Mouse (Mus musculus) ES-Bruce4 (cell line): ENCODE measurements around the gene Pax6. TPM values are rescaled to one million over a fixed set of nuclear protein-coding genes. Genes with fewer than 3 reads are reported as not detected.

Experiments used
- H3K27ac ChIP-seq: 2 replicates; pipeline ENCODE4 v1.5.1; 2012; ENCODE audit warnings: low read length, inconsistent platforms; ENCODE audit not compliant: insufficient read depth
- H3K27me3 ChIP-seq: 2 replicates; pipeline ENCODE4 v1.6.1; 2012; ENCODE audit warnings: mild to moderate bottlenecking, low read length, inconsistent platforms; ENCODE audit not compliant: control insufficient read depth, poor library complexity, insufficient read depth, severe bottlenecking
- H3K36me3 ChIP-seq: 2 replicates; pipeline ENCODE4 v1.6.1; 2012; ENCODE audit warnings: inconsistent platforms, mild to moderate bottlenecking, low read length, moderate library complexity; ENCODE audit not compliant: control insufficient read depth, poor library complexity, insufficient read depth, severe bottlenecking
- H3K4me1 ChIP-seq: one replicate; pipeline ENCODE4 v1.8.1; 2011; ENCODE audit warnings: low read length; ENCODE audit not compliant: control insufficient read depth, insufficient read depth
- H3K4me3 ChIP-seq: 2 replicates; pipeline ENCODE4 v1.5.1; 2011; ENCODE audit warnings: low read depth, mild to moderate bottlenecking, low read length
- H3K9ac ChIP-seq: 2 replicates; pipeline ENCODE4 v1.6.1; 2012; ENCODE audit warnings: low read depth, mild to moderate bottlenecking, inconsistent platforms; ENCODE audit not compliant: poor library complexity, severe bottlenecking
- H3K9me3 ChIP-seq: replicated peaks from 2 replicates; pipeline ENCODE4 v1.6.1; 2012; ENCODE audit warnings: mild to moderate bottlenecking, low read length, inconsistent platforms; ENCODE audit not compliant: control insufficient read depth, poor library complexity, insufficient read depth, severe bottlenecking
- CTCF ChIP-seq: IDR thresholded peaks from one replicate; pipeline ENCODE4 v1.8.1; 2011; ENCODE audit warnings: low read depth, low read length
- EP300 ChIP-seq: IDR thresholded peaks from 2 replicates; pipeline ENCODE4 v1.6.1; 2011; ENCODE audit warnings: low read depth, low read length; ENCODE audit not compliant: insufficient read depth
- POLR2A ChIP-seq: IDR thresholded peaks from one replicate; pipeline ENCODE4 v1.8.1; 2011; ENCODE audit warnings: low read length; ENCODE audit not compliant: insufficient read depth
- polyA plus RNA-seq: library from polyadenylated mRNA; stranded (reverse); fragments of >200 nt; gene quantifications from 2 replicates; pipeline ENCODE4 v1.2.4, GENCODE M21; 2011; ENCODE audit warnings: low read depth; ENCODE audit not compliant: missing spikeins, insufficient read depth, insufficient read length

Gene Pax6
- polyA plus RNA-seq, 1 experiment: 2.5 TPM

GRCm38 (mm10) chr2:105673631-105674060 is 4.9 kb downstream of the Pax6 start:
- peaks cover 42% of the 10 kb centered on the region for H3K27me3 ChIP-seq
- H3K9me3 ChIP-seq: no peaks in the 10 kb centered on the region
- H3K9ac ChIP-seq: no peak overlapping the region
- TF ChIP-seq POLR2A: no peak
- no peak for TF ChIP-seq EP300
- no peak for TF ChIP-seq CTCF
- peaks cover 3% of the 10 kb centered on the region for H3K4me1 ChIP-seq
- no peak overlapping the region for H3K27ac ChIP-seq
- no peak overlapping the region for H3K4me3 ChIP-seq
- H3K36me3 ChIP-seq: no peaks in the 10 kb centered on the region

DNA sequence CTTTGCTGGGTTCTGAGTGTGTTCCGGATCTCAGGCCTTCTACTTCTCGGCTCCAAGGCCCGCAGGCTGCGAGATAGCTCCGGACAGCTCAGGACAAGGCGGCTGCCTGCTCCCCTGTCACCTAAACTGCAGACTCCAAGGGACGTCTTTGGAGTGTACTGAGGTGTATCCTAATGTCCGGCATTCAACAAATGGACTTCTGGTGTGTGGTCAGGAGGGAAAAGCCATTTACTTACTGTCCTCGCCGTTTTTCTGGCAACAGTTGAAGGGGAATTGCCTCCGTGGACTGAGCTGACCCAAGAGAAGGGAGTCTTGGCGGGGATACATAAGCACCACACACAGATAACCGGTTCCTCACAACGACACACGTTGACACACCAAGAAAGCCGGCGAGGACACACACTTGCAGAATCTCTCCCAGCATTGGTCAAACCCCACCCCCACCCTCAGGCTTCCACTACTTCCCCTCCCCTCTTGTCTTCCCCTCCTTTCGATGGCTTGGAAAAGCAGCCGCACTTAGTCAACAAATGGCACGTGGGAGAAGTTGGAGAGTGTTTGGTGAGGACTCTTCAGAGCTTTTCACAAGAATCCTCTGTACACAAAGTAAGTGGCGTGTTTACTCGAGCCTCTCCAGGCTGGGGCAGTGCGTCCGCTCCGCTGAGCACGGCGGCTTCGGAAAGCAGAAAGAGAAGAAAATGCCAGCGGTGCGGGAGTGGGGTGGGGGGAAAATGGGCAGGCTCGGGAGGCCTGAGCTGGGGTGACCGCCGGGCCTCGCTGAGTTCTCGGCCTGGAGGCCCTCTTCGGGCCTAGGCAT is 5.6 kb downstream of the Pax6 start:
- no peak for TF ChIP-seq EP300
- no peak for TF ChIP-seq CTCF
- no peaks in the 10 kb centered on the region for H3K36me3 ChIP-seq
- H3K27me3 ChIP-seq: peaks cover 43% of the 10 kb centered on the region
- peaks cover 3% of the 10 kb centered on the region for H3K4me1 ChIP-seq
- no peaks in the 10 kb centered on the region for H3K9me3 ChIP-seq
- peak overlapping the region; percentile 35 for H3K9ac ChIP-seq
- peak overlapping the region; percentile 51 for H3K4me3 ChIP-seq
- no peak overlapping the region for H3K27ac ChIP-seq

- Histone ChIP-seq H3K4me1 (no peaks in the 10 kb centered on the region), H3K9me3 (no peaks in the 10 kb centered on the region), H3K27ac (no peak overlapping the region), H3K4me3 (peak overlapping the region; percentile 51), H3K36me3 (no peaks in the 10 kb centered on the region), H3K9ac (peak overlapping the region; percentile 35), H3K27me3 (peaks cover 35% of the 10 kb centered on the region)
- no peak for TF ChIP-seq CTCF
Observed at GRCm38 (mm10) chr2:105674875-105675729, 6.4 kb downstream of the Pax6 start.

- H3K4me3 ChIP-seq: peak overlapping the region; percentile 62
- H3K36me3 ChIP-seq: no peaks in the 10 kb centered on the region
- H3K9ac ChIP-seq: peak overlapping the region; percentile 56
- H3K9me3 ChIP-seq: no peaks in the 10 kb centered on the region
- TF ChIP-seq POLR2A: no peak
- no peak overlapping the region for H3K27ac ChIP-seq
- no peaks in the 10 kb centered on the region for H3K4me1 ChIP-seq
- H3K27me3 ChIP-seq: peaks cover 33% of the 10 kb centered on the region
Observed at GRCm38 (mm10) chr2:105675730-105676079, 7.0 kb downstream of the Pax6 start.

DNA sequence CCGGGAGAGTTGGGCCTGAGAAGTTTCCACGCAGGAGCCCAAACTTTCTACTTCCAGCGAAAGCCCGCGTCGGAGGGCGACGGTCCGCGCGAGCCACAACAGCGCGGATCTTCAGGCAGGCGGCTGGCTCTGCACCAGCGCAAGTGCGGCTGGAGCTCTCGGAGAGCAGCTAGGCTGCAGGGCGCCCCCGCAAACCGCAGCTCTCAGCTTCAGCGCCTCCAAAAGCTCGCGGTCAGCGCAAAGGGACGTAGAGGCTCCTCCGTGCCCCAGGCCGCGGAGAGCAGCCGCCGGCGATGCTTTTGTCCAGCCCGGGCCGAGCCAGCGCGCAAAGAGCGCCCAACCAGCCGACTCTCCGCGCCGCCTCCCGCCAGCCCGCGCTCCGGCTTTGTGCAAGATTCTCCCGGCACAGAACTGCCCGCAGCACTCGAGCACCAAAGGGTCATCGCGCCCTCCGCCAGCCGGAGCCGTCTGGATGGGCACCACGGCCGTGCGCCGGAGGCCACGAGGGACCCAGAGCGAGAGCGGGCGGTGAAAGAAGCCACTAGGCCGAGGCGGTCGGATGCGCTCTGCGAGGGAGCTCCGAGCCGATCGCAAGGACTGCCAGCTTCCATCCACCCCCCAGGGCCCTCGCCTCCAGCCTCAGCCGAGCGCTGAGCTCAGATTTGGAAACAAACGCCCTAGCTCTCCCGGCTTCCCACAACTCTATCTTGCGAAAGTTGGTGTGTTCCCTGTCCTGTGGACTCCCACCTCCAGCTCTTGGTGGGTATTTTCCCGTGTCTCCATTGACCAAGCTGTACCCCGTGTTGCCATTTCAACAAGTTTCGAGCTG is 7.6 kb downstream of the Pax6 start:
- H3K36me3 ChIP-seq: no peaks in the 10 kb centered on the region
- H3K27ac ChIP-seq: no peak overlapping the region
- H3K27me3 ChIP-seq: peaks cover 28% of the 10 kb centered on the region
- no peak for TF ChIP-seq EP300
- TF ChIP-seq POLR2A: no peak
- TF ChIP-seq CTCF: no peak
- peak overlapping the region; percentile 62 for H3K4me3 ChIP-seq
- peak overlapping the region; percentile 56 for H3K9ac ChIP-seq
- no peaks in the 10 kb centered on the region for H3K4me1 ChIP-seq
- no peaks in the 10 kb centered on the region for H3K9me3 ChIP-seq
